Comparison of ENCODE assay signal across 8 mouse cellular contexts in the genomic region with DNA sequence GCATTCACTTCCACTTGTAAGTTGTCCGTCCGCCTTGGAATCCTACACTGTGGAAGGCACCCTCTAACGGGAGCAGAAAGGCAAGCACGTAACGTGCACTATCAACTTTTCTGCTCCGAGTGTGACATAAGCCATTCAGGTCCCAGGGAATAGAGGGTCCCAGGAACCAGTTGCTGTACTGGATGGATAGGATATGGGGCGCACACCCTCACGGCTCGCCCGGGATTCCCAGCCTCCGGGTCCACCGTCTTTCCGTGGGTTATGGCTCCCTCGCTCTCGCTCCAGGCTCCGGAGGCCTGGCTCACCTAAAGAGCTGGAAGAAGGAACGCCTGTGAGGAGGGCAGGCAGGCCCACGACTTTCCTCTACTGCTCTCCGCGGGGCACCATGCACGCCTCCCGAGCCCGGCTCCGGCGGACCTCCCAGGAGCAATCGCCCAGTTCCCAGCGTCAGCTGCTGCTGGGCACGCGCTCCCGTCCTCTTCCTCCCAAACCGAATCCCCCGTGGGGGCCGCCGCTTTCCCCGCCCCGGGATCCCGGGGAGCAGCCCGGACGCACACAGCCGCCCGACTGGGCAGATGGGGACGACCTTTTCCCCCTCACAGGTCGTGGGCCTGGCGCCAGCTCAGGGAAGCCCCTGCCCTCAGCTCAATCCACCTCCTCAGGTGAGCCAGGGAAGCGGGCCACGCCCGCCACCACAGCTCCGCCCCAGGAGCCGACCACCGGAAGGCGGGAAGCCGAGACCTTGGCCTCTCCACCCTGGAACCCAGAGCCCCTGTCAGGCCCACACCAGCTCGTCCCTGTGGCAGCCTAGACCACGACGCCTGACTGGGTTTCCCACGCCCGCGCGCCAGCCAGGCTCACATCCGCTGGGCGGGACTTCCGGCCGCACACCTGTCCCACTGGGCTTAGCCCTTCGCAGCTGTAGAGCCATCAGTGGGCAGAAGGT. TPM values are rescaled to one million over a fixed set of nuclear protein-coding genes. Genes with fewer than 3 reads are reported as not detected.
DNase-seq lines count a peak whose midpoint lies in the region; ATAC-seq and TF ChIP-seq lines count a peak whose summit lies in the region.

A gene (minus strand): TSS at position 850 of the 946 bp plus-strand sequence.

- no peaks in the 10 kb centered on the region for H3K4me1 ChIP-seq in ES-Bruce4 (ENCODE audit: control insufficient read depth, insufficient read depth, low read length)
- H3K4me1 ChIP-seq in forebrain, embryonic 14.5 days (ENCODE audit: control insufficient read depth, insufficient read depth, low read length) = peaks cover 3% of the 10 kb centered on the region; the same call in 1 of the 2 replicates

- WGBS in forebrain, embryonic 14.5 days = 2% methylated on average over 64 of the region's 64 CpGs

- peak within 1 kb of the TSS; percentile 99 for H3K4me2 ChIP-seq in forebrain, embryonic 14.5 days (ENCODE audit: low read length)

- no peaks in the 10 kb centered on the region for H3K27me3 ChIP-seq in ES-Bruce4 (ENCODE audit: control insufficient read depth, insufficient read depth, low read length, poor library complexity, severe bottlenecking)
- no peaks in the 10 kb centered on the region for H3K27me3 ChIP-seq in forebrain, embryonic 14.5 days (replicated peaks; ENCODE audit: control insufficient read depth, insufficient read depth, low read length)

- peaks cover 2% of the 10 kb centered on the region; the same call in 1 of the 2 replicates for H3K9me3 ChIP-seq in ES-Bruce4 (replicated peaks; ENCODE audit: control insufficient read depth, insufficient read depth, low read length, poor library complexity, severe bottlenecking)
- no peaks in the 10 kb centered on the region for H3K9me3 ChIP-seq in forebrain, embryonic 14.5 days (replicated peaks; ENCODE audit: control insufficient read depth, low read length)

- peak within 1 kb of the TSS; percentile 77 for H3K9ac ChIP-seq in ES-Bruce4 (ENCODE audit: low read depth, poor library complexity, severe bottlenecking)
- H3K9ac ChIP-seq in forebrain, embryonic 14.5 days (ENCODE audit: low read length) = peak within 1 kb of the TSS; percentile 77

- TF ChIP-seq CTCF in ES-Bruce4 (IDR thresholded peaks at IDR 0.05; ENCODE audit: low read depth, low read length) = no peak

- ATAC-seq in forebrain, embryonic 14.5 days = peak; percentile 79
- peak; percentile 70 to 72 for ATAC-seq in hematopoietic stem cell, adult 5-6 weeks (replicated peaks in 1 of 2; ENCODE audit: insufficient read depth in 1 of 2, low FRiP score in 2 of 2, low TSS enrichment in 1 of 2, low read depth in 1 of 2, poor library complexity in 2 of 2, severe bottlenecking in 2 of 2)

- peak within 1 kb of the TSS; percentile 67 for H3K4me3 ChIP-seq in ES-Bruce4 (ENCODE audit: low read depth, low read length)
- peak within 1 kb of the TSS; percentile 49 for H3K4me3 ChIP-seq in forebrain, embryonic 14.5 days (ENCODE audit: low read depth, low read length)

- TF ChIP-seq EP300 in ES-Bruce4 (IDR thresholded peaks at IDR 0.05; ENCODE audit: insufficient read depth, low read depth, low read length) = no peak

- H3K27ac ChIP-seq in ES-Bruce4 (ENCODE audit: insufficient read depth, low read length) = no peak within 1 kb of the TSS
- no peak within 1 kb of the TSS for H3K27ac ChIP-seq in forebrain, embryonic 14.5 days (ENCODE audit: low read depth, low read length)

- DNase-seq in cerebellum, adult 11 months = peak; percentile 35
- DNase-seq in forebrain, embryonic 14.5 days (ENCODE audit: low spot score) = peak; percentile 33
- peak; percentile 34 to 41 for DNase-seq in layer of hippocampus, postnatal 10 days (ENCODE audit: low spot score in 2 of 2)
- DNase-seq in lung, postnatal 10 days = peak; percentile 38
- peak; percentile 17 for DNase-seq in ovary, postnatal 36 days (ENCODE audit: low spot score)
- peak; percentile 34 for DNase-seq in thymus, postnatal 25 days

- H3K36me3 ChIP-seq in ES-Bruce4 (ENCODE audit: control insufficient read depth, insufficient read depth, low read length, poor library complexity, severe bottlenecking) = peaks cover 9% of the 10 kb centered on the region
- H3K36me3 ChIP-seq in forebrain, embryonic 14.5 days (ENCODE audit: control insufficient read depth, insufficient read depth, low read length) = peaks cover 18% of the 10 kb centered on the region

- TF ChIP-seq POLR2A in ES-Bruce4 (IDR thresholded peaks at IDR 0.05; ENCODE audit: insufficient read depth, low read length) = no peak

RNA-seq across cellular contexts. Expression of the gene that starts here (rescaled TPM):
- 1.1 and 1.5 TPM in 2 replicates for polyA plus RNA-seq in ES-Bruce4 (2011; ENCODE audit: insufficient read depth, insufficient read length, low read depth, missing spikeins)
- 0.12 and 0.15 TPM in 2 replicates for polyA plus RNA-seq in forebrain, embryonic 14.5 days (2014; fragmentation: Nextera tagmentation; extraction: Ambion mirVana)
- total RNA-seq in hematopoietic stem cell, adult 5-6 weeks (2017) = not detected in 2 replicates
- under 1 TPM; 0.54 to 0.96 TPM for total RNA-seq in layer of hippocampus, postnatal 10 days (2021)

Comparison
In these comparisons a context has a peak if more than half of its experiments do, and no peak if none do; other contexts are left out.
1. Peak in DNase-seq, ATAC-seq, H3K4me3 ChIP-seq, H3K9ac ChIP-seq and H3K4me2 ChIP-seq in forebrain, embryonic 14.5 days; RNA of the gene not detected or under 1 TPM.
2. Peak in ATAC-seq in hematopoietic stem cell, adult 5-6 weeks; RNA of the gene not detected or under 1 TPM.
3. Peak in DNase-seq in layer of hippocampus, postnatal 10 days; RNA of the gene not detected or under 1 TPM.